Mouse (Mus musculus) embryonic fibroblast, embryonic 13.5 days (primary cell): ENCODE results near the gene Clec4g.

Experiments
- CTCF ChIP-seq: IDR thresholded peaks from 2 replicates; pipeline ENCODE4 v1.5.1; 2011; ENCODE audit warnings: mild to moderate bottlenecking, control low read depth, low read length, moderate library complexity, borderline replicate concordance; ENCODE audit not compliant: insufficient read depth
- POLR2A ChIP-seq: IDR thresholded peaks from 2 replicates; pipeline ENCODE4 v1.6.1; 2011; ENCODE audit warnings: low read depth, mild to moderate bottlenecking, control low read depth, low read length, moderate library complexity

- TF ChIP-seq CTCF = no peak
- no peak for TF ChIP-seq POLR2A
These were observed 50.1 kb downstream of the Clec4g start for GRCm38 (mm10) chr8:3670388-3670787.
